Mouse (Mus musculus) intestine, embryonic 15.5 days (tissue): ENCODE results near the gene Vwa2. TPM values are rescaled to one million over a fixed set of nuclear protein-coding genes. Genes with fewer than 3 reads are reported as not detected.
A peak's percentile ranks its signal among the peaks of the same experiment; 100 is the strongest.

Source experiments
- ATAC-seq: fragments of 200-750 bp; cut with Nextera tagmentation; 2 replicates; pipeline ENCODE4 v1.8.0; 2017; ENCODE audit warnings: moderate TSS enrichment, moderate library complexity
- H3K27ac ChIP-seq: fragments of 300-500 bp; sonication (generic); 2 replicates; pipeline ENCODE4 v1.5.1; 2015; ENCODE audit warnings: mild to moderate bottlenecking, inconsistent platforms
- H3K27me3 ChIP-seq: fragments of 300-500 bp; sonication (generic); replicated peaks from 2 replicates; pipeline ENCODE4 v1.6.1; 2015; ENCODE audit warnings: inconsistent platforms
- H3K36me3 ChIP-seq: fragments of 300-500 bp; sonication (generic); 2 replicates; pipeline ENCODE4 v1.6.1; 2015; ENCODE audit warnings: inconsistent platforms
- H3K4me1 ChIP-seq: fragments of 300-500 bp; sonication (generic); replicated peaks from 2 replicates; pipeline ENCODE4 v1.6.1; 2015; ENCODE audit warnings: inconsistent platforms
- H3K4me2 ChIP-seq: fragments of 300-500 bp; sonication (generic); replicated peaks from 2 replicates; pipeline ENCODE4 v1.6.1; 2015; ENCODE audit warnings: mild to moderate bottlenecking, inconsistent platforms
- H3K4me3 ChIP-seq: fragments of 300-500 bp; sonication (generic); replicated peaks from 2 replicates; pipeline ENCODE4 v1.5.1; 2015; ENCODE audit warnings: inconsistent platforms
- H3K9ac ChIP-seq: fragments of 300-500 bp; sonication (generic); 2 replicates; pipeline ENCODE4 v1.6.1; 2015; ENCODE audit warnings: inconsistent platforms
- H3K9me3 ChIP-seq: fragments of 300-500 bp; sonication (generic); 2 replicates; pipeline ENCODE4 v1.6.1; 2016; ENCODE audit warnings: inconsistent platforms
- WGBS: fragments of 180-500 bp; shearing (Covaris S2); methylation state at CpG from one replicate; pipeline ENCODE4 v1.1.7; 2015; 5-methylcytosine and 5-hydroxymethylcytosine counted together
- polyA plus RNA-seq: library from polyadenylated mRNA; unstranded; fragments of >200 nt; fragmentation: Nextera tagmentation; extraction: Ambion mirVana; gene quantifications from 2 replicates; pipeline ENCODE4 v1.2.1, GENCODE M21; 2015

Vwa2 gene
- polyA plus RNA-seq, 1 experiment from 2014 or later, result 0.90 TPM

- no peak overlapping the region for H3K27ac ChIP-seq
- H3K4me3 ChIP-seq, result no peak overlapping the region
- no peak overlapping the region for H3K9ac ChIP-seq
- no peaks in the 10 kb centered on the region for H3K36me3 ChIP-seq
- H3K27me3 ChIP-seq, result no peaks in the 10 kb centered on the region
- WGBS, result 68% methylated on average over 11 of the region's 11 CpGs
- no peaks in the 10 kb centered on the region for H3K9me3 ChIP-seq
- H3K4me2 ChIP-seq, result no peak overlapping the region
- 0 out of 2 replicates have a peak, but pooled peaks cover 3% of the 10 kb centered on the region for H3K4me1 ChIP-seq
- no peak for ATAC-seq
Measured at GRCm38 (mm10) chr19:56910561-56910960, 36.5 kb downstream of the Vwa2 start.

- Histone ChIP-seq H3K9me3 (no peaks in the 10 kb centered on the region), H3K4me2 (no peak overlapping the region), H3K4me3 (no peak overlapping the region), H3K36me3 (no peaks in the 10 kb centered on the region), H3K27ac (no peak overlapping the region), H3K9ac (no peak overlapping the region), H3K4me1 (no peaks in the 10 kb centered on the region), H3K27me3 (no peaks in the 10 kb centered on the region)
- WGBS, result 70% methylated on average over 4 of the region's 4 CpGs
- ATAC-seq, result no peak
Measured at GRCm38 (mm10) chr19:56913761-56914160, 39.7 kb downstream of the Vwa2 start.

- H3K4me3 ChIP-seq, result no peak overlapping the region
- no peak overlapping the region for H3K27ac ChIP-seq
- H3K4me2 ChIP-seq, result no peak overlapping the region
- no peaks in the 10 kb centered on the region for H3K4me1 ChIP-seq
- no peaks in the 10 kb centered on the region for H3K27me3 ChIP-seq
- H3K9me3 ChIP-seq, result no peaks in the 10 kb centered on the region
- no peak for ATAC-seq
- 93% methylated on average over 3 of the region's 3 CpGs for WGBS
- H3K36me3 ChIP-seq, result no peaks in the 10 kb centered on the region
- no peak overlapping the region for H3K9ac ChIP-seq
Measured at GRCm38 (mm10) chr19:56914658-56915057, 40.6 kb downstream of the Vwa2 start.

DNA sequence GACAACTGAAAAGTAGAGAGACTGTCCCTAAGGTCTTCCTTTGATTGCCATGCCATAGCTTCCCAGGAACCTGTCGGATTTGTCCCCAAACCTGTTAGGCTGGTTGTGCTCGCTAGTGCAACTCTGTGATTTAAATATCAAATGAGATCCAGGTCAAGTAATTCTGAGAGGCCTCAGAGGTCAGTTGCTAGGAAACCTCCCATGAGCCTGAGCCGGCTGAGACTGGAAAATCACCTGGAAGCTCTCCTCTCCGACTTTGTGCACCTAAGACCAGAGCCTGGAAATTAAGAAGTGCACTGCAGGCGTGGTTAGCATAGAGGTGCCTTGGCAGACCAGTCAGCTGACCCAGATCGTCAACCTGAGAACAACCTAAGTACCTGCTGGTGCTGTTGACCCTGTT lies 41.0 kb downstream of the Vwa2 start:
- H3K9ac ChIP-seq, result no peak overlapping the region
- H3K4me3 ChIP-seq, result no peak overlapping the region
- H3K4me1 ChIP-seq, result no peaks in the 10 kb centered on the region
- H3K27me3 ChIP-seq, result no peaks in the 10 kb centered on the region
- no peaks in the 10 kb centered on the region for H3K9me3 ChIP-seq
- WGBS, result 48% methylated on average over 6 of the region's 6 CpGs
- no peaks in the 10 kb centered on the region for H3K36me3 ChIP-seq
- H3K27ac ChIP-seq, result no peak overlapping the region
- ATAC-seq, result peak; percentile 81
- H3K4me2 ChIP-seq, result no peak overlapping the region

DNA sequence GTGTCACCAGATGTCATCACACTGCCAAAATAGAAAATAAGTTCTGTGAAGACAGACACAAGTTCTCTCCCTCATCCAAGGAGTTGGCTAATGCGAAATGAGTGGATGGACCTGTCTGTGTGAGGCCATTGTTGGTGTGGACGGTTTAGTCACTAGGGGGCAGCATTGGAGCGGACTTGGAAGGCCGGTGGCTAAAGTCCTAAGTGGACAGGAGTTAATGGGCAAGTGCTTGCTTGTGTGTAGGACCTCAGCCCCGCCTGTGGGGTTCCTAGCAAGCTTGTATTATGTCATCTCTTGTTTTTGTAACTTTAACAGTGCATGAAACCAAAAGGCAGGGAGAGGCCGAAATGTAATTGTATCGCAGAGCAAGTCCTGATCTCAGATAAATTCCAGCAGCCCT lies 45.6 kb downstream of the Vwa2 start:
- WGBS, result 19% methylated on average over 7 of the region's 7 CpGs
- H3K4me1 ChIP-seq, result no peaks in the 10 kb centered on the region
- no peak overlapping the region for H3K9ac ChIP-seq
- no peak overlapping the region for H3K4me2 ChIP-seq
- no peaks in the 10 kb centered on the region for H3K36me3 ChIP-seq
- H3K27ac ChIP-seq, result no peak overlapping the region
- H3K9me3 ChIP-seq, result no peaks in the 10 kb centered on the region
- no peaks in the 10 kb centered on the region for H3K27me3 ChIP-seq
- ATAC-seq, result peak; percentile 57
- H3K4me3 ChIP-seq, result no peak overlapping the region

DNA sequence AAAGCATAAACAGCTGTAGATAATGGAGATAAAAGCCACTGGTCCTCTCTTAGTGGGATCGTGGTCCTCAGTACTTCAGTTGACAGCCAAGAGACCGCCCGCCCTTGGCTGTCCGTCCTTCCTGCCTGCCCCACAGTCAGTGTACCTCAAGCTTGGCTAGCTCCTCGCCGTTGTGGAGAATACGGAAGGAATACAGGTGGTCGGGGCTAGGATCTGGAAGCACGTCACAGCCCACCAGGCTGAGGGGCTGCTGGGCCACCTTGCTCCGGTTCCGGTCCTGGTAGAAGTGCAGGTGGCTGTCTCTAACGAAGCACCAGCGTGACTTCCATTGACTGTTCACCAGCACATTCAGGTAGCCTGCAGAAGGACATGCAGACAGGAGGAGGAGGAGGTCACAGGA lies 46.2 kb downstream of the Vwa2 start:
- H3K27me3 ChIP-seq, result no peaks in the 10 kb centered on the region
- H3K36me3 ChIP-seq, result no peaks in the 10 kb centered on the region
- no peak for ATAC-seq
- no peaks in the 10 kb centered on the region for H3K9me3 ChIP-seq
- H3K4me1 ChIP-seq, result no peaks in the 10 kb centered on the region
- no peak overlapping the region for H3K4me3 ChIP-seq
- H3K4me2 ChIP-seq, result no peak overlapping the region
- no peak overlapping the region for H3K9ac ChIP-seq
- 88% methylated on average over 13 of the region's 13 CpGs for WGBS
- H3K27ac ChIP-seq, result no peak overlapping the region

- Histone ChIP-seq H3K4me3 (no peak overlapping the region), H3K9ac (no peak overlapping the region), H3K27me3 (no peaks in the 10 kb centered on the region), H3K9me3 (no peaks in the 10 kb centered on the region), H3K27ac (no peak overlapping the region), H3K4me1 (no peaks in the 10 kb centered on the region), H3K4me2 (no peak overlapping the region), H3K36me3 (no peaks in the 10 kb centered on the region)
- ATAC-seq, result no peak
- 72% methylated on average over 5 of the region's 5 CpGs for WGBS
Measured at GRCm38 (mm10) chr19:56921744-56922143, 47.7 kb downstream of the Vwa2 start.

DNA sequence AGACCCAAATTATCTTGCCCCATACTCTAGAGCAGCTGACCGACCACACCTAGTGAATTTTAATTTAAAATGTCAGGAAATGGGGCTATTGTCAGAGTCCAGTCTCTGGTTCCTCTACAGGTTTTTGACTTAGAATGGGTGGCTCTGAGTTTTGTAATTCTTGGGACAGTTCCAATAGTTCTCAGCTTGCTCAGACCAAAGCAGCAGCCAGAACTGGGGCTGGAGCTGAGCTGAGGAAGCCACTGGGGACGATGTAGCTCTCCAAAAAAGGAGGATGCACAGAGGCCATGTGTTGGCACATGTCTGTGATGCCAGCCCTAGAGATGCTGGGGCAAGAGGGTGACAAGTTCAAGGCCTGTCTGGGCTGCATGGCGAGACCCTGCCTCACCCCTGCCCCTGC lies 55.3 kb downstream of the Vwa2 start:
- H3K27me3 ChIP-seq, result no peaks in the 10 kb centered on the region
- ATAC-seq, result no peak
- H3K4me1 ChIP-seq, result no peaks in the 10 kb centered on the region
- no peaks in the 10 kb centered on the region for H3K9me3 ChIP-seq
- no peak overlapping the region for H3K4me2 ChIP-seq
- no peak overlapping the region for H3K27ac ChIP-seq
- H3K36me3 ChIP-seq, result no peaks in the 10 kb centered on the region
- H3K9ac ChIP-seq, result no peak overlapping the region
- 72% methylated on average over 3 of the region's 3 CpGs for WGBS
- no peak overlapping the region for H3K4me3 ChIP-seq

DNA sequence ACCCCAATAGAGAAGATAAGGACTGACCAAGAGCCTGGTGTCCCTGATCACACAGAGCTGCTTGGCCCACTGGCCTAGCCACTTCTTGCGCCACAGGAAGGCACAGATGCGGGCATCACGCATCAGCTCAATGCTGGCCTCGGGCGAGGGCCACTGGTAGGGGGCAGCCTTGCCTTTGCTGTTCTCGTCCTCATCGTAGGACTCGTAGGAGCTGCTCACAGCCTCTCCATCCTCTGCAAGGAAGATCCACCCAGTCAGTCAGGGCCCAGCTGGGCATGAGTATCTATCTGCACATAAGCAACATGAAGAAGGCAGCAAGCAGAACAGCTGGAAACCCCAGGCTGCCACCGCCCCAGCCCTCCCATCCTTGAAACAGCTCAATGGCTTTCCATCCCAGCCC lies 56.0 kb downstream of the Vwa2 start:
- 80% methylated on average over 9 of the region's 9 CpGs for WGBS
- Histone ChIP-seq H3K9me3 (no peaks in the 10 kb centered on the region), H3K4me1 (no peaks in the 10 kb centered on the region), H3K9ac (no peak overlapping the region), H3K4me3 (no peak overlapping the region), H3K27ac (no peak overlapping the region), H3K36me3 (no peaks in the 10 kb centered on the region), H3K4me2 (no peak overlapping the region), H3K27me3 (no peaks in the 10 kb centered on the region)
- ATAC-seq, result no peak

DNA sequence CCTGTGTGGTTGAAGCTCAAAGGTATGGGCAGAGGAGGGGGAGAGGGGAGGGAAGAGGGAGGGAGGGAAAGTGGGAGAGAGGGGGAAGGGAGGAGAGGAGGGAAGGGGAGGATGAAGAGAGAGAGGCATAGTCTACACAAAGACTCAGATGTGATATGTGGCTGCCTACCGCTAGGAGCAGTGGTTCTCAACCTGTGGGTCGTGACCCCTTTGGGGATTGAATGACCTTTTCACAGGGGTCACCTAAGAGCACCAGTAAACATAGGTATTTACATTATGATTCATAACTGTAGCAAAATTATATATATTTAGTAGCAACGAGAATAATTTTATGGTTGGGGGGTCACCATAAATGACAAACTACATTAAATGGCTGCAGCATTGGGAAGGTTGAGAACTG lies 59.8 kb downstream of the Vwa2 start:
- Histone ChIP-seq H3K4me2 (no peak overlapping the region), H3K9ac (no peak overlapping the region), H3K4me1 (no peaks in the 10 kb centered on the region), H3K9me3 (no peaks in the 10 kb centered on the region), H3K4me3 (no peak overlapping the region), H3K36me3 (no peaks in the 10 kb centered on the region), H3K27ac (no peak overlapping the region), H3K27me3 (no peaks in the 10 kb centered on the region)
- ATAC-seq, result no peak
- 82% methylated on average over 3 of the region's 3 CpGs for WGBS

- Histone ChIP-seq H3K9me3 (no peaks in the 10 kb centered on the region), H3K27ac (no peak overlapping the region), H3K4me1 (0 out of 2 replicates have a peak, but pooled peaks cover 2% of the 10 kb centered on the region), H3K27me3 (no peaks in the 10 kb centered on the region), H3K4me2 (no peak overlapping the region), H3K9ac (no peak overlapping the region), H3K36me3 (no peaks in the 10 kb centered on the region), H3K4me3 (no peak overlapping the region)
- 89% methylated on average over 6 of the region's 6 CpGs for WGBS
- ATAC-seq, result no peak
Measured at GRCm38 (mm10) chr19:56935111-56935510, 61.1 kb downstream of the Vwa2 start.

- Histone ChIP-seq H3K36me3 (no peaks in the 10 kb centered on the region), H3K27ac (no peak overlapping the region), H3K27me3 (no peaks in the 10 kb centered on the region), H3K4me1 (0 out of 2 replicates have a peak, but pooled peaks cover 2% of the 10 kb centered on the region), H3K4me2 (no peak overlapping the region), H3K9ac (no peak overlapping the region), H3K4me3 (no peak overlapping the region), H3K9me3 (no peaks in the 10 kb centered on the region)
- 86% methylated on average over 7 of the region's 7 CpGs for whole genome bisulfite sequencing
- no peak for ATAC-seq
Measured at GRCm38 (mm10) chr19:56935777-56936176, 61.7 kb downstream of the Vwa2 start.

DNA sequence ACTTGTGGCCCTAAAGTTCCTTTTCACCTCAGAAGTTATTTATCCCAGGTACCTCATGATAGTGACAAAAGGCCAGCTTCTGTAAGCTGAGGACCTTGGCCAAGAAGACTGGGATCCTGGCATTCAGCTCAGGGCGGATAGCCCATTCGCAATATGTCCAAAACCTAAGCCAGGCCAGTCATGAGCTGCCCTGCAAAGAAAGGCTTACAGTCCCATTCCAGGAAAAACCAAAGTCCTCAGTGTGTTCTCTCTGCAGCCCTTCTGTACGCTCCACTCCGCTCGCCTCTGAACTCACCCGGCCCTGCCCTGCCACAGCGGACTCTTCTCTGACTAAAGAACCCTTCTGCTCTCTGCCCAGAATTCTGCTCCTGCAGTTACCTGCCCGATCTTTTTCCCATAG lies 62.2 kb downstream of the Vwa2 start:
- Histone ChIP-seq H3K27ac (no peak overlapping the region), H3K27me3 (no peaks in the 10 kb centered on the region), H3K9me3 (no peaks in the 10 kb centered on the region), H3K4me2 (no peak overlapping the region), H3K4me3 (no peak overlapping the region), H3K4me1 (0 out of 2 replicates have a peak, but pooled peaks cover 2% of the 10 kb centered on the region), H3K36me3 (no peaks in the 10 kb centered on the region), H3K9ac (no peak overlapping the region)
- WGBS, result 97% methylated on average over 8 of the region's 8 CpGs
- ATAC-seq, result no peak
